Mouse (Mus musculus) embryonic facial prominence, embryonic 10.5 days (tissue): ENCODE measurements around the gene Dctn3. TPM values are rescaled to one million over a fixed set of nuclear protein-coding genes. Genes with fewer than 3 reads are reported as not detected.
"Not testable (repeated sequence)": the region's sequence is repeated elsewhere in the genome, so short reads cannot be mapped to it uniquely, and the experiment has no call there.

Source experiments
- DNase-seq: peaks from one replicate; pipeline ENCODE4 v3.0.0-alpha.2; 2017; ENCODE audit warnings: low spot score
- H3K27ac ChIP-seq: fragments of 300-500 bp; sonication (generic); replicated peaks from 2 replicates; pipeline ENCODE4 v1.5.1; 2016; ENCODE audit warnings: mild to moderate bottlenecking
- H3K27me3 ChIP-seq: fragments of 300-500 bp; sonication (generic); replicated peaks from 2 replicates; pipeline ENCODE4 v1.6.1; 2016; ENCODE audit warnings: low read depth, mild to moderate bottlenecking; ENCODE audit not compliant: poor library complexity, severe bottlenecking
- H3K36me3 ChIP-seq: fragments of 300-500 bp; sonication (generic); replicated peaks from 2 replicates; pipeline ENCODE4 v1.6.1; 2016; ENCODE audit warnings: mild to moderate bottlenecking, moderate library complexity
- H3K4me1 ChIP-seq: fragments of 300-500 bp; sonication (generic); 2 replicates; pipeline ENCODE4 v1.6.1; 2016
- H3K4me3 ChIP-seq: fragments of 300-500 bp; sonication (generic); 2 replicates; pipeline ENCODE4 v1.5.1; 2016; ENCODE audit warnings: mild to moderate bottlenecking, moderate library complexity
- H3K9me3 ChIP-seq: fragments of 300-500 bp; sonication (generic); 2 replicates; pipeline ENCODE4 v1.6.1; 2016; ENCODE audit warnings: mild to moderate bottlenecking
- WGBS: fragments of 180-500 bp; shearing (Covaris S2); methylation state at CpG from one replicate; pipeline ENCODE4 v1.1.7; 2016; 5-methylcytosine and 5-hydroxymethylcytosine counted together
- polyA plus RNA-seq: library from polyadenylated mRNA; unstranded; fragments of >200 nt; fragmentation: Nextera tagmentation; extraction: Ambion mirVana; gene quantifications from 2 replicates; pipeline ENCODE4 v1.2.1, GENCODE M21; 2016

The Dctn3 gene
- polyA plus RNA-seq, 1 experiment from 2014 or later: 133 TPM

DNA sequence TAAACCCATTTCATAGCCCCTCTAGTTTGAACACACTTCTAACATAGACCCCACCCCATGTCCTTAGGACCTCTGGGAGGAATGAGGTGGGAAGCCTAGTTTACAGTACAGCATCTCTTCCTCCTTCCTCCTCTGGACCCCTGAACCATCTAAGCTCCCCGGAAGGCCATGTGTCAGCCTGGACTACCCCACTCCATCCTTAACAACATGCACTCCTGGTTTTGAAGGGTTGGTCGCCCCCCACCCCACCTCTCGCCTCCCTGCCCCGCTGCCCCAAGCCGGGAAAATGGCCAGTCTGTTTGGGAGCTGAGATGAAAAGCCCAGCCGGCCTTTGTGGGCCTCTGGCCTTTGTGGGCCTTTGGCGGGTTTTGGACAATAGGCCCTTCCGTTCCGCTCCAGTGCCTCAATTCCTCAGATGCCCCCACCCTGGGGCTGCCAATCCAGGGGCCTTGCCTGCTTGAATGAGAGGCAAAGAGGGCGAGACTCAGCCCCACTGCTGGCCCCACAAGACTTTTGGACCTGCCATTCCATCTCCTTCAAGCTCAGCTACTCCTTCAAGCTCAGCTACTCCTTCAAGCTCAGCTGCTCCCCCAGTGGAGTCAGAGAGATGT is 37.0 kb downstream of the Dctn3 start:
- DNase-seq, H3K27ac ChIP-seq, H3K4me3 ChIP-seq, H3K9me3 ChIP-seq, H3K36me3 ChIP-seq: not testable (repeated sequence)
- Histone ChIP-seq H3K27me3 (0 out of 2 replicates have a peak, but pooled peaks cover 11% of the 10 kb centered on the region), H3K4me1 (peaks cover 45% of the 10 kb centered on the region)
- 20% methylated on average over 10 of the region's 10 CpGs for WGBS

DNA sequence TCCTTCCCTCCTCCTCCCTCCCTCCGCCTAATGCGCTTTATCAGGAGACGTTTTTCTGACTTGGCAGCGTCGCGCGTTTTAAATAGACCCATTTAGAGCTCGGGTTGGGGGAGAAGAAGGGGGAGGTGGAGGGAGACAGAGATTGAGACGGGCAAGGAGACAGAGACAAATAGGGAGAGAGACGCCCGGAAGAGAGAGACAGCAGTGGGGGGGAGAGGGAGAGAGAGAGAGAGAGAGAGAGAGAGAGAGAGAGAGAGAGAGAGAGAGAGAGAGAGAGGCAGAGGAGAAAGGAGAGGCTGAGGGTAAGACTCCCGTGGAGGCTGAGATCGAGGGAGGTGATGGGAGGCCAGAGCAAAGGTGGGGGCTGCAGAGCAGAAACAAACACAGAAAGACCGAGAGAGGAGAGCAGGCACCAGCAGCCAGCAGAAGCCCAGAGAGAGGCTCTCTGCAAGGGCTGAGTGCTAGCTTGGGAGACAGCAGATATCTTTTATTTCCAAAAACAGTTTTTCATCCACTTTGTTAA is 38.0 kb downstream of the Dctn3 start:
- under 1% methylated on average over 14 of the region's 14 CpGs for WGBS
- H3K36me3 ChIP-seq, DNase-seq, H3K9me3 ChIP-seq: not testable (repeated sequence)
- peaks cover 54% of the 10 kb centered on the region for H3K4me1 ChIP-seq
- H3K27me3 ChIP-seq: peaks cover 19% of the 10 kb centered on the region
- peak overlapping the region; percentile 74; the same call in 1 of the 2 replicates for H3K27ac ChIP-seq
- peak overlapping the region; percentile 32; the same call in 1 of the 2 replicates for H3K4me3 ChIP-seq

DNA sequence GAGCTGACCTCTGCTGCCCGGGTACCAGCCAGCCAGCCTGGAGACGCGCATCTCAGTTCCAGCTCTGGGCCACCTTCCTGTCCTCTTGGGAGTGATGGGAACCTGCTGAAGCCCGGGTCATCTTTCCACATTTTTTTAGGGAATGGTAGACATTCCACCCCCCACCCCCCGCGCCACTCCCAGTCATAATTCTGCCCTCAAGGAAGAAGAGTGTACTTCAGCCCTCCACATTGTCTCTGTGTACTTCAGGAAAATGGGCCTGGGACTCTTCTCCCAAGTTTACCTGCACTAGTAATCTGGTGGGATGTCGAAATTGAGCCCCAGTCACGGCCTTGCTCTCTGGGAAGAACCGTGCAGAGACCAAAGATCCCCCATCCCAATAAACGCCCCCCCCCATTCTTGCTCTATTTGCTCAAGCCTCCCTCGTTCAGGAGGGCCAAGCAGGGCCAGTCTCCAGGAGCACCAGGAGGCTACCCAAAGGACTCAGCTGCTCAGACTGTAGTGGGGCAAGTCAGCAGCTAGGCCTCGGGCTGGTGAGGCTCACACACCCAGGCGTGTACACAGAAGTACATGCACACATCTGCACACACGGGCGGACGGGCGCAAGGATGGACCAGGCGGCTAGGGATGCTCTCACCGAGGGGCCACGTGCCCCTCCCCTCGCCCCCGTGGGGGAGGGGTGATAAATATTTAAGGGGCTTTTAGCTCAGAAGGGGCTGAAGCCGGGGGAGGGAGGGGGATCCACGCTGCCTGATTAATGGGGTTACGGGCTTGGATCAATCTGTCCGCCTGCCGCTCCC is 38.6 kb downstream of the Dctn3 start:
- DNase-seq, H3K36me3 ChIP-seq, H3K9me3 ChIP-seq: not testable (repeated sequence)
- under 1% methylated on average over 27 of the region's 27 CpGs for WGBS
- Histone ChIP-seq H3K4me1 (peaks cover 59% of the 10 kb centered on the region), H3K27me3 (peaks cover 22% of the 10 kb centered on the region), H3K4me3 (peak overlapping the region; percentile 43), H3K27ac (peak overlapping the region; percentile 73)

DNA sequence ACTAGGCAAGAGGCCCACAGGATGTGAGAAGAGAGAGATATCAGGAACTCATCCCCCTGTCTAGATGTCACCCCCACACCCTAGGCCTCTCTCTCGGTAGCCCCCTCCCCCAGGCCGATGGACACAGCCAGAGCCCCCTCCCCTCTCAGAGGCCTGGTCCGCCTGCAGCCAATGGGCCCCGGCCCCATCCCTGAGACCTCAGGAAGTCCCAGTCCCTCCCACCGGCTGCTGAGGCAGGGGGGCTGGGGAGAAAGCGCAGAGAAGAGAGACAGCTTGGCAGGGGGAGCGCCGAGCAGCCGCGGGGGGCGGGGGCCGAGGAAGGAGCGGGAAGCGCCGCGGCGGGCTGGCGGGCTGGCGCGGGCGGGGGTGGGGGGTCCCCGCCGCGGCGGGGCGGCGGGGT is 39.7 kb downstream of the Dctn3 start:
- not testable (repeated sequence) for DNase-seq, H3K9me3 ChIP-seq, H3K36me3 ChIP-seq
- H3K4me3 ChIP-seq: peak overlapping the region; percentile 44; the same call in 1 of the 2 replicates
- 3% methylated on average over 19 of the region's 27 CpGs for WGBS
- peak overlapping the region; percentile 72; the same call in 1 of the 2 replicates for H3K27ac ChIP-seq
- peaks cover 61% of the 10 kb centered on the region for H3K4me1 ChIP-seq
- peaks cover 28% of the 10 kb centered on the region for H3K27me3 ChIP-seq

DNA sequence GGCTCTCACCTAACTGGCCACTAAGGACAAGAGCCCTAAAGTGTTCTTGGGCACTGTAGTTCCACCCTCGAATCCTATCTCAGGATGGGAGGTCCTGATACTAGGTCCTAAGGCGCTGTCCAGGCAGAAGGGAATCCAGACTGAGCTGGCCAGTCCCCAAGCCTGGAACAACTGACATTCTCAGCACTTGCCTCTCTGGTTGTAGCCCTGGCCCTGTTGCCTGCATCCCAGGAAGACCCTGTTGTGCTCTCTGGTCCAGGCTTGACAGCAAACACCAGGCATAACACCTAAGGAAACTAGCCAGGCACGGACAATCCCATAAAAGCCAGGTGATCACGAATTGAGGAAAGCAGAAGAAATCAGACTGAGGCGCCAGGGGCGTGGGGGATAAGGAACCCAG is 40.2 kb downstream of the Dctn3 start:
- no peak for DNase-seq
- Histone ChIP-seq H3K4me3 (peak overlapping the region; percentile 21), H3K27ac (peak overlapping the region; percentile 63), H3K36me3 (peaks cover 8% of the 10 kb centered on the region; the same call in 1 of the 2 replicates), H3K4me1 (peaks cover 66% of the 10 kb centered on the region), H3K9me3 (no peaks in the 10 kb centered on the region), H3K27me3 (peaks cover 34% of the 10 kb centered on the region)
- 24% methylated on average over 6 of the region's 6 CpGs for WGBS

DNA sequence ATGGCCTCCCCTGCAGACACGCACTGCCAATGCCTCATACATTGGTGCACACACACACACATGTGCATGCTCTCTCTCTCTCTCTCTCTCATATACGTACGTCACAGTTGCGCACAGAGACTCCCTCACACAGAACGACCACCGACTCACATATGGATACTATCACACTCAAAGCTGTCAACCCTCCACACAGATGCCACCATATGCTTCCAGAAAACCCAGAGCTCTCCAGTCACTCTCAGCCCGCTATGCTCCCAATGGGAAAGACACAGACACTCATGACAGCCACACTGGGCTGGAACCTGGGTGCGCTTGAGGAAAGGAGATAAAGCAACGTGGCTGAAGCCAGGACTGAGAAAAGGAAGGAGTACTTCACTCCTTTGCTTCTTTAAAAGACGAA is 41.0 kb downstream of the Dctn3 start:
- WGBS: 81% methylated on average over 10 of the region's 10 CpGs
- no peaks in the 10 kb centered on the region for H3K9me3 ChIP-seq
- peaks cover 42% of the 10 kb centered on the region for H3K27me3 ChIP-seq
- no peak overlapping the region for H3K4me3 ChIP-seq
- peaks cover 8% of the 10 kb centered on the region; the same call in 1 of the 2 replicates for H3K36me3 ChIP-seq
- no peak for DNase-seq
- H3K27ac ChIP-seq: peak overlapping the region; percentile 63; the same call in 1 of the 2 replicates
- H3K4me1 ChIP-seq: peaks cover 74% of the 10 kb centered on the region

DNA sequence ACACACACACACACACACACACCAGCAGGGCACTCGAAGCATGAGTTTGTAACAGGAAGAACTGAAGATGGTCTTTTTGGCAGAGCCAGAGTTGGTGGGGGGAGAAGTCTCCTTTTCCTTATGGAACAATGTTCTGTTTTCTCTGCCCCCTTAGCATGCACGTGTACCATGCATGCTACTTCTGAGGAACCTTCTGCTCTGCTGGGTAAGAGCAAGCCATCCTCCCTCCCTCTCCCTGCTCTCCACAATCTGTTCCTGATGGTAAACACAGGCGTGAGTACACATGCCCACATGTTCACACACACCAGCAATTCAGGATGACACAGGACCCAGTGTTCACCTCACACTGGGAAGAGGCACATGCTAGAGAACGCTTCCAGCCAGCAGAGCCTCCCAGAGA is 41.8 kb downstream of the Dctn3 start:
- 70% methylated on average over 4 of the region's 4 CpGs for WGBS
- Histone ChIP-seq H3K27ac (no peak overlapping the region; the same call in 1 of the 2 replicates), H3K9me3 (no peaks in the 10 kb centered on the region), H3K4me3 (no peak overlapping the region), H3K4me1 (peaks cover 79% of the 10 kb centered on the region), H3K27me3 (peaks cover 47% of the 10 kb centered on the region), H3K36me3 (peaks cover 8% of the 10 kb centered on the region; the same call in 1 of the 2 replicates)
- DNase-seq: no peak

DNA sequence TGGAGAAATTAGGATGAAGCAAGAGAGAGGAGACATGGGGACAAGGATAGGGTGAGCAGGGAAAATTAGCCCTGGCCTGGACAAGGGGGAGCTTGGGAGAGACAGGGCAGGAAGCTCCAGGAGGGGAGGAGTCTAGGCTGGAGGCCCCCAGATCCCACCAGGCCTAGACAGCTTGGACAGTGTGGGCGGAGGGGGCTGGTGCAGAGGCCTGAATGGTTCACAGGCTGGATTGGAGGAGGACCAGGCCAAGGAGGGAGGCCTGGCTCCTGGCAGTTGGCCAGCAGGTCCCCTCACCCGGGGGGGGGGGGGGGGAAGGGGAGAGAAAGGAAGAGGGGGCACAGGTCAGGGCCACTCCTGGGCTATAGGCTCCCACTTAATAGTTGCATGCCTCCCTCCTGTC is 43.7 kb downstream of the Dctn3 start:
- Histone ChIP-seq H3K27me3 (peaks cover 52% of the 10 kb centered on the region), H3K4me1 (peaks cover 77% of the 10 kb centered on the region), H3K9me3 (no peaks in the 10 kb centered on the region), H3K36me3 (peaks cover 15% of the 10 kb centered on the region; the same call in 1 of the 2 replicates), H3K27ac (peak overlapping the region; percentile 67), H3K4me3 (no peak overlapping the region)
- no peak for DNase-seq
- WGBS: 47% methylated on average over 2 of the region's 2 CpGs

DNA sequence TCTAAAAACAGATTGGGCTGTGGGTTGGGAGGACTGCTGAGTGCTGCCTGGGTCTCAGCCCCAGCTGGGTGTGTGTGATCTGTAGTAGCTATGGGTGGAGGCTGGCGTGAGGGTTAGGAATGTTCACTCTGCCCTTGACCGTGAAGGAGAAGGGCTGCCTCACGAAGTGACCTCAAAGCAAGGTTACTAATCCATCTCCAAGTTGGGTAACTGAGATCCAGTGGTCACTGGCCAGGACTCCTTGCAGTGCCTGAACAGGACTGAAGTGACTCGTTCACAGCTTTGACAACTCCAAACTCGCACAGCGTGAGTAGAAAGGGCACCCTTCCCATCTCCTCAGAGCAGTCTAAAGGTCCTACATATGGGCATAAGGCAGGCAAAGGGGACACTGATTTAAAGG is 44.1 kb downstream of the Dctn3 start:
- H3K4me1 ChIP-seq: peaks cover 76% of the 10 kb centered on the region

DNA sequence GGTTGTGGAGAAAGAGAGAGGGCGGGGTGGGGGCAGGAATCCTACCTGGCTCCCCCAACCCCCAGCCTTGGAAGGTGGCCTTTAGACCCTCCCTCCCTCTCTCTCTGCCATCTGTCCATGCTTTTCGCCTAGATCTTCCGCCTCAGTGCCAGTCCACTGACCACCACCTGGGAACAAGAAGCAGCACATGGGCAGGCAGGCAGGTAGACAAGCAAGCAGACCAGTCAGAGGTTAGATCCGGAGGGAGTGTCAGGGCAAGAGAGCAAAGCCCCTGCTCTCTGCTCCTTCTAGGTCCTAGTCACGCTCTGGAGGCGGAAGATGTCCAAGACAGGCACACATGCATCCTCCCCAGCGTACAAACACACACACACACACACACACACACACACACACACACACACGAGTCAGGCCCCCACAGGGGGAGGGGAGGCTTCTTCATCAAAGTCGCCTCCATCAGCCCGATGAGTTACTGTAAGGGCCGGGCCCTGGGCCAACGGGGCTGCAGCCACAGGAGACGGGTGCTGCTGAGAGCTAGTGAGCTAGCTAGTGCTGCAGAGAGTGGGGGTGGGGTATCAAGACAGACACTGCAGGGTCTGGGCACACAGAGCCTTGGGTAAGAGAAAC is 45.9 kb downstream of the Dctn3 start:
- Histone ChIP-seq H3K27me3 (peaks cover 72% of the 10 kb centered on the region), H3K36me3 (peaks cover 25% of the 10 kb centered on the region; the same call in 1 of the 2 replicates), H3K27ac (peak overlapping the region; percentile 30; the same call in 1 of the 2 replicates), H3K9me3 (no peaks in the 10 kb centered on the region), H3K4me1 (peaks cover 84% of the 10 kb centered on the region), H3K4me3 (no peak overlapping the region)
- DNase-seq: no peak
- WGBS: 53% methylated on average over 13 of the region's 13 CpGs

More for the DNA sequence above, 44.1 kb downstream of the Dctn3 start:
- Histone ChIP-seq H3K27me3 (peaks cover 55% of the 10 kb centered on the region), H3K27ac (peak overlapping the region; percentile 67), H3K4me3 (no peak overlapping the region), H3K9me3 (no peaks in the 10 kb centered on the region), H3K36me3 (peaks cover 17% of the 10 kb centered on the region; the same call in 1 of the 2 replicates)
- no peak for DNase-seq
- WGBS: 80% methylated on average over 6 of the region's 6 CpGs

DNA sequence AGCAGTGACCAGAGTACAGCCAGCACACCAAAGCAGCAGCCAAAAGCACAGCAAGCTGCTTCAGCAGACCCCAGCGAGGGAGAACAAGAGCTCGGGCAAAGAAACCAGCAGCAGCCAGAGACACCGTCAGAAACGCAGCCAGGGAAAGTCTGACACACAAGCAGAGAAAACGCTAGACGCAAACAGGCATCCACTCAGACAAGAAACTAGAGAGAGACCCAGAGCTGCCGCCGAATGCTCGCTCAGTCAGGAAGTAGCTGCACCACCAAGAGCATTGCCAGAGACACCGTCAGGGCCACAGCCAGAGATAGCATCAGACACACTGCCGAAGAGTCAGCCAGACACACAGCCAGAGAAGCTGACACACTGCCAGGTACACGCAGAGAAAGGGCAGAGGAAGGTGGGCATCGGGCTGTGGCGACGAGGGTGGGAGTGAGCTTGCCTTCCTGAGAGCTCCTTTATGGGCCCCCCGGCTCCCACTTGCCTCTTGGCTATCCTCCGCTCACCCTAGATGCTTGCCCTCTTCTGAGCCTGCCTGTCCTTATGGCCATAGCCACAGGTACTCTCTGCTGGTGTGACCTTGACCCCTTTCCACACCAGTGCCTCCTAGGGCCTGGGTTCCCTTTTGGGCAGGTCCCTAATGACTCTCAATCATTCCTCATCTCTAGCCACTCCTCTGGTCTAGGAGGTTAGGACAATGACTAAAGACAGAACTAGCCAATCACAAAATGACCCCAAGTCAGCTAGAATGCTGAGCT is 46.5 kb downstream of the Dctn3 start:
- H3K4me1 ChIP-seq: peaks cover 86% of the 10 kb centered on the region
- 67% methylated on average over 17 of the region's 17 CpGs for WGBS
- H3K9me3 ChIP-seq: no peaks in the 10 kb centered on the region
- peaks cover 73% of the 10 kb centered on the region for H3K27me3 ChIP-seq
- H3K36me3 ChIP-seq: peaks cover 27% of the 10 kb centered on the region; the same call in 1 of the 2 replicates
- H3K4me3 ChIP-seq: no peak overlapping the region
- H3K27ac ChIP-seq: peak overlapping the region; percentile 26; the same call in 1 of the 2 replicates
- DNase-seq: no peak
